Mouse (Mus musculus) kidney, embryonic 16.5 days (tissue): ENCODE results near the gene Clcn6. TPM values are rescaled to one million over a fixed set of nuclear protein-coding genes. Genes with fewer than 3 reads are reported as not detected.

Experiments
- ATAC-seq: fragments of 200-750 bp; cut with Nextera tagmentation; 2 replicates; pipeline ENCODE4 v1.8.0; 2017; ENCODE audit warnings: moderate TSS enrichment; ENCODE audit not compliant: low FRiP score, low TSS enrichment
- H3K27ac ChIP-seq: fragments of 300-500 bp; sonication (generic); 2 replicates; pipeline ENCODE4 v1.5.1; 2014; ENCODE audit warnings: low read length
- H3K27me3 ChIP-seq: fragments of 300-500 bp; sonication (generic); 2 replicates; pipeline ENCODE4 v1.6.1; 2014; ENCODE audit warnings: low read length, control low read depth, mixed read lengths; ENCODE audit not compliant: insufficient read depth
- H3K36me3 ChIP-seq: fragments of 300-500 bp; sonication (generic); 2 replicates; pipeline ENCODE4 v1.6.1; 2014; ENCODE audit warnings: low read length, control low read depth, mixed read lengths; ENCODE audit not compliant: insufficient read depth
- H3K4me1 ChIP-seq: fragments of 300-500 bp; sonication (generic); 2 replicates; pipeline ENCODE4 v1.6.1; 2014; ENCODE audit warnings: low read length, control low read depth, mixed read lengths; ENCODE audit not compliant: insufficient read depth
- H3K4me2 ChIP-seq: fragments of 300-500 bp; sonication (generic); replicated peaks from 2 replicates; pipeline ENCODE4 v1.6.1; 2014; ENCODE audit warnings: low read depth, low read length
- H3K4me3 ChIP-seq: fragments of 300-500 bp; sonication (generic); 2 replicates; pipeline ENCODE4 v1.5.1; 2014; ENCODE audit warnings: mild to moderate bottlenecking, low read length
- H3K9ac ChIP-seq: fragments of 300-500 bp; sonication (generic); replicated peaks from 2 replicates; pipeline ENCODE4 v1.6.1; 2014; ENCODE audit warnings: low read length
- H3K9me3 ChIP-seq: fragments of 300-500 bp; sonication (generic); 2 replicates; pipeline ENCODE4 v1.6.1; 2016; ENCODE audit warnings: low read length, control low read depth
- WGBS: fragments of 180-500 bp; shearing (Covaris S2); extraction: QIAGEN DNeasy Blood & Tissue Kit; methylation state at CpG from one replicate; pipeline ENCODE4 v1.1.7; 2014; 5-methylcytosine and 5-hydroxymethylcytosine counted together
- polyA plus RNA-seq: library from polyadenylated mRNA; unstranded; fragments of >200 nt; fragmentation: Nextera tagmentation; extraction: Ambion mirVana; gene quantifications from 2 replicates; pipeline ENCODE4 v1.2.1, GENCODE M21; 2015

Gene Clcn6
- polyA plus RNA-seq, 1 experiment from 2014 or later = 6.4 TPM

DNA sequence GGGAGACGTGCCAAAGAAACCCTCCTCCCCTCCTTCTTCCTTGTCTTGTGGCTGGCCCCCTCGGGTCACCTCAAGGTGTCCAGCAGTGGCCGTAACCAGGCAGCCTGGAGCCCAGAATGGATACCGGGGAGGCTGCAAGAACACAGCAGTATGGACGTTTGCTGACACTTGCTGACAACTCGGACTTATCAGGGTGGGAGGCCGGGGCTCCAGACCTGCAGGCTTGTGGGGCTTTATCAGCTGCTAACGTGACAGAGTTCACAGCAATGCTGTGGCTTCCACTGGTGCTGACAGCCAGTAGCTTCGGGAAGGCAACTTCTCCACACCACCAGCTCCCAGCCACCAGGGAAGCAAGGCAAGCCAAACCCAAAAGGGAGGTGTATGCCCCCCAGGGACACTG, 69.3 kb downstream of the Clcn6 start:
- Histone ChIP-seq H3K27me3 (no peaks in the 10 kb centered on the region), H3K4me2 (no peak overlapping the region), H3K36me3 (no peaks in the 10 kb centered on the region), H3K4me3 (no peak overlapping the region), H3K4me1 (no peaks in the 10 kb centered on the region), H3K27ac (no peak overlapping the region), H3K9me3 (no peaks in the 10 kb centered on the region), H3K9ac (no peak overlapping the region)
- 52% methylated on average over 9 of the region's 9 CpGs for WGBS
- ATAC-seq = no peak

GRCm38 (mm10) chr4:147968816-147969215, 69.8 kb downstream of the Clcn6 start:
- Histone ChIP-seq H3K27ac (no peak overlapping the region), H3K4me2 (no peak overlapping the region)

DNA sequence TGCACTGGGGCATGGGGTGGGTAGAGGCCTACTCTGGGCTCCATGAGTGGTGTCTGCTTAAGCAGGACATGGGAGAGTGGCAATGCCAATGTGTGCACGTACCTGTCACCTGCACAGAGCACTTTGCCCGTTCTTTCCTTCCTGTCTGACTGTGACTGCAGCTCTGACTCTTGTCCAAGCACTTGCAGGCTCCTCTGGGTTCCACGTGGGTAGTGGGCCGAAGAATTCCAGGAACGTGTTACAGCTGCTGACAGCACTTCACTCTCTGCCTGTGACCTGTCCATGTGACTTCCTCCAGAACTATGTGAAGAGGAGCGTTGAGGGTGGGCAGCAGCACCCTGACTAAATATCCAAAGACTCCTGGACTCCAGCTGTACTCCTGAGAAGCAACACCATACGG, 72.9 kb downstream of the Clcn6 start:
- Histone ChIP-seq H3K27me3 (no peaks in the 10 kb centered on the region), H3K4me1 (no peaks in the 10 kb centered on the region), H3K27ac (no peak overlapping the region), H3K4me3 (no peak overlapping the region), H3K36me3 (no peaks in the 10 kb centered on the region), H3K9me3 (no peaks in the 10 kb centered on the region), H3K9ac (no peak overlapping the region), H3K4me2 (no peak overlapping the region)
- ATAC-seq = no peak
- WGBS = 52% methylated on average over 7 of the region's 7 CpGs

More at GRCm38 (mm10) chr4:147968816-147969215, 69.8 kb downstream of the Clcn6 start:
- Histone ChIP-seq H3K4me3 (no peak overlapping the region), H3K4me1 (no peaks in the 10 kb centered on the region), H3K9me3 (no peaks in the 10 kb centered on the region), H3K9ac (no peak overlapping the region), H3K27me3 (no peaks in the 10 kb centered on the region), H3K36me3 (no peaks in the 10 kb centered on the region)
- no peak for ATAC-seq
- 80% methylated on average over 2 of the region's 2 CpGs for WGBS

GRCm38 (mm10) chr4:147963623-147964022, 75.0 kb downstream of the Clcn6 start:
- Histone ChIP-seq H3K36me3 (no peaks in the 10 kb centered on the region), H3K4me3 (no peak overlapping the region), H3K27ac (no peak overlapping the region), H3K4me1 (no peaks in the 10 kb centered on the region), H3K9ac (no peak overlapping the region), H3K27me3 (no peaks in the 10 kb centered on the region), H3K4me2 (no peak overlapping the region), H3K9me3 (no peaks in the 10 kb centered on the region)
- 76% methylated on average over 15 of the region's 15 CpGs for WGBS
- no peak for ATAC-seq

- no peak overlapping the region for H3K27ac ChIP-seq
- H3K4me2 ChIP-seq = no peak overlapping the region
- WGBS = 55% methylated on average over 6 of the region's 6 CpGs
- no peak overlapping the region for H3K4me3 ChIP-seq
- no peak for ATAC-seq
- no peaks in the 10 kb centered on the region for H3K4me1 ChIP-seq
- H3K9ac ChIP-seq = no peak overlapping the region
- no peaks in the 10 kb centered on the region for H3K27me3 ChIP-seq
- H3K36me3 ChIP-seq = no peaks in the 10 kb centered on the region
- H3K9me3 ChIP-seq = no peaks in the 10 kb centered on the region
Measured at GRCm38 (mm10) chr4:147962781-147963180, 75.8 kb downstream of the Clcn6 start.

DNA sequence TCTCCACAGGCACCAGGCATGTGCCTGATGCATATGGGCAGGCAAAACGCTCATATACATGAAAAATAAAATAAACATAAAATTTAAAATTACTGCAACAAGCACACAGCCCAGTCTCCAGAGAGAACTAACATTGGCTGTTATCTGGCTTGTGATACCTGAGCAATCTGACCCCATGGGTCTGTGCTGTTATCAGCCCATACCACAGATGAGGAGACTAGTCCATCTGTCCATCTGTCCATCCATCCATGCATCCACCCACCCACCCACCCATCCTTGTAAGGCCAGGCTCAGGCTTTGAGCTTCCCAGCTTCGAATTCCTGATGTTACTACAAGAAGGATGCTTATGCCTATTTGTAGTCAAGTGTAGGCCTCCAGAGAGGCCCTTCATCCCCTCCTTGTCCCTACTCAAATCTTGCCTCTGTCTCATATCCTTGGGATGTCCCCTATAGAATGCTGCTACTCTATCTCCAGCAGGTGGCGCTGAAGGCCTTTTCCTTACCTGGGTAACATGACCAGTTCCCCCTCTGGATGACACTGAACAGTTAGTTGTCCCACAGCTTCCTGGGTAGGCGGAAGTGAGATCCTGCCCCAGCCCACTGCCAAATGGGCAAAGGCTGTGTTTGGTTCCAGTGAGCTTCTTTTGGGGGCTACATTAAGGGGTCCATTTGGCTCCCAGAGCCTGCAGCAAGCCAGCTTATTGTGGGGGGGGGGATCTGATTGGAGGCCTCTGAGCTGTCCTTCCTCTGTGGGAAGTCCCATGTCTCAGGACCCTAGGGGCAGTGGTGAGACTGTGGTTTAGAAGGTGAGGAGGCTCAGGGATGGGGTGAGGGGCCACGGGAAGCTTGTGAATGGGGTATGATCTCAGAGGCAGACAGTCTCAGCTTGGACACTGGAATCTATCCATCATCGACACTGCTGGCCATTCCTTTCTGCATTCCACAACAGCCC, 78.5 kb downstream of the Clcn6 start:
- no peaks in the 10 kb centered on the region for H3K4me1 ChIP-seq
- H3K9me3 ChIP-seq = no peaks in the 10 kb centered on the region
- H3K27ac ChIP-seq = no peak overlapping the region
- peak; percentile 75 for ATAC-seq
- no peak overlapping the region for H3K4me2 ChIP-seq
- no peak overlapping the region for H3K4me3 ChIP-seq
- H3K27me3 ChIP-seq = no peaks in the 10 kb centered on the region
- no peak overlapping the region for H3K9ac ChIP-seq
- 35% methylated on average over 6 of the region's 6 CpGs for WGBS
- no peaks in the 10 kb centered on the region for H3K36me3 ChIP-seq

DNA sequence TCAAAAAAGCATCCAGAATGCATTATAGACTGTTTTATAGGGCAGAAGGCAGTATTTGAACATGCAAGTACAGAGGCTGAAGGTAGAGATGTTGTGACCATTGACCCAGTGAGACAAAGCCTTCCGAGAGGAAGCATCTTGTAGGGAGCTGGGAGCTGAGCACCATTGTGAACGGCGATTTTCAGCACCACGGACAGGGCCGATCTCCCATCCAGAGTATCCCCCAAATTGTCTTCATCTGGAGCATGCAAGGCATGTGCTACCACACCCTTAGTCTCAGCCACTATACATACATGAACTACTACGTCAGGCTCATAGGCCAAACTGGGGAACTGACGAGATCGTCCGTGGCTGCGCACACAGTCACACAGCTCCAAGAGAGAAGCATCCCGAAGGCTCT, 81.5 kb downstream of the Clcn6 start:
- 40% methylated on average over 11 of the region's 11 CpGs for WGBS
- no peaks in the 10 kb centered on the region for H3K9me3 ChIP-seq
- no peak for ATAC-seq

More for the DNA sequence above, 81.5 kb downstream of the Clcn6 start:
- no peak overlapping the region for H3K4me2 ChIP-seq
- H3K27me3 ChIP-seq = no peaks in the 10 kb centered on the region
- H3K9ac ChIP-seq = no peak overlapping the region
- no peak overlapping the region for H3K4me3 ChIP-seq
- no peak overlapping the region for H3K27ac ChIP-seq
- H3K36me3 ChIP-seq = no peaks in the 10 kb centered on the region
- no peaks in the 10 kb centered on the region for H3K4me1 ChIP-seq

Other genes starting within 250 kb of the Clcn6 start
- gene Zfp984, start 229.0 kb downstream of the Clcn6 start, polyA plus RNA-seq = 9.9 and 11.0 TPM in 2 replicates
- 5.4 TPM in 2 replicates for gene Zfp933, start 190.5 kb downstream of the Clcn6 start, polyA plus RNA-seq
- 55.3 and 55.4 TPM in 2 replicates for gene Miip, start 170.0 kb downstream of the Clcn6 start, polyA plus RNA-seq
- gene Fv1, start 169.8 kb downstream of the Clcn6 start, polyA plus RNA-seq = 12.9 and 13.1 TPM in 2 replicates
- gene Mfn2, start 134.1 kb downstream of the Clcn6 start, polyA plus RNA-seq = 45.4 and 47.1 TPM in 2 replicates
- 58.6 and 61.5 TPM in 2 replicates for gene Plod1, start 102.1 kb downstream of the Clcn6 start, polyA plus RNA-seq
- 10.4 and 13.9 TPM in 2 replicates for gene 2510039O18Rik, start 97.9 kb downstream of the Clcn6 start, polyA plus RNA-seq
- gene Nppb, start 53.0 kb downstream of the Clcn6 start, polyA plus RNA-seq = 0.21 TPM in 1 of 2 replicates, not detected in the other
- gene Nppa, start 38.1 kb downstream of the Clcn6 start, polyA plus RNA-seq = 0.41 and 1.00 TPM in 2 replicates
- gene Mthfr, start 256 bp upstream of the Clcn6 start, polyA plus RNA-seq = 26.5 and 28.1 TPM in 2 replicates
- gene Agtrap, start 49.2 kb upstream of the Clcn6 start, polyA plus RNA-seq = 28.1 and 31.5 TPM in 2 replicates
- gene Mad2l2, start 91.6 kb upstream of the Clcn6 start, polyA plus RNA-seq = 70.3 and 74.8 TPM in 2 replicates
- gene Draxin, start 91.9 kb upstream of the Clcn6 start, polyA plus RNA-seq = 0.28 and 0.29 TPM in 2 replicates
- 22.0 and 22.2 TPM in 2 replicates for gene Fbxo6, start 113.3 kb upstream of the Clcn6 start, polyA plus RNA-seq
- 19.8 and 20.6 TPM in 2 replicates for gene Fbxo44, start 121.7 kb upstream of the Clcn6 start, polyA plus RNA-seq
- 1.8 and 2.3 TPM in 2 replicates for gene Fbxo2, start 121.8 kb upstream of the Clcn6 start, polyA plus RNA-seq
- gene Disp3, start 249.1 kb upstream of the Clcn6 start, polyA plus RNA-seq = 0.16 and 0.18 TPM in 2 replicates